Mouse (Mus musculus): ENCODE results near the gene L3mbtl1. TPM values are rescaled to one million over a fixed set of nuclear protein-coding genes. Genes with fewer than 3 reads are reported as not detected.

Gene L3mbtl1
- polyA plus RNA-seq, 1 experiment, result not detected

DNA sequence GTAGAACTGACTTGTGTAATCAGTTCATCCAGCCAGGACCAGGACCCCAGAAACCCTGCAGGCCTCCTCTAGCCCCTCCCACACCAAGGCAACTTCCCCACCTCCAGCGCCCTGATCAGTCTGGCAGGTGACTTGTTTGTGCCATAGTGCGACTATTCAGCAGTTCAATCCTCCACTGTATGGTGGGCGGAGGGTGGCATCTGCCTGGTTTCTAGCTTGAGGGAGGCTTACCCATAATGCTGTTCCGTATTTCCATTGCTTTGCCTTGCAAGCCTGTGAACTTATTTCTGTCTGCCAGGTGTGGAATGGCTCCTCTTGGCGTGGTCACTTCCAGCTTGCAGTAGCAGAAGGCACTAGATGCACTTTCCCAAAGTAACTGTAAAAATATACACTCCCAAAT, 20.4 kb upstream of the L3mbtl1 start:
- Histone ChIP-seq H3K4me3 (no peak overlapping the region), H3K4me2 (ENCODE audit: low read depth) (no peak overlapping the region), H3ac (ENCODE audit: control insufficient read depth, insufficient read length) (no peak overlapping the region), H3K27me3 (ENCODE audit: control insufficient read depth, insufficient read depth, insufficient read length) (peaks cover 37% of the 10 kb centered on the region), H3K79me2 (ENCODE audit: control insufficient read depth, insufficient read depth) (no peaks in the 10 kb centered on the region), H3K36me3 (ENCODE audit: control insufficient read depth, insufficient read depth) (no peaks in the 10 kb centered on the region)
- TF ChIP-seq MYOG (IDR thresholded peaks at IDR 0.05; ENCODE audit: control insufficient read depth in 1 of 3, insufficient read depth in 1 of 3, insufficient read length in 2 of 3, low read depth in 2 of 3) (no peak), SRF (IDR thresholded peaks at IDR 0.05; ENCODE audit: control insufficient read depth, insufficient read length, low read depth) (no peak), E2F4 (IDR thresholded peaks at IDR 0.05; ENCODE audit: insufficient read depth) (no peak)

GRCm38 (mm10) chr2:162924126-162924525, 19.1 kb upstream of the L3mbtl1 start:
- H3K79me2 ChIP-seq (ENCODE audit: control insufficient read depth, insufficient read depth), result no peaks in the 10 kb centered on the region
- peaks cover 24% of the 10 kb centered on the region for H3K27me3 ChIP-seq (ENCODE audit: control insufficient read depth, insufficient read depth, insufficient read length)
- no peak overlapping the region for H3K4me3 ChIP-seq
- H3K36me3 ChIP-seq (ENCODE audit: control insufficient read depth, insufficient read depth), result no peaks in the 10 kb centered on the region
- no peak for TF ChIP-seq E2F4 (IDR thresholded peaks at IDR 0.05; ENCODE audit: insufficient read depth)
- no peak for TF ChIP-seq POLR2A (IDR thresholded peaks at IDR 0.05; ENCODE audit: insufficient read length, low read depth)
- TF ChIP-seq SRF (IDR thresholded peaks at IDR 0.05; ENCODE audit: control insufficient read depth, insufficient read length, low read depth), result no peak
- no peak for TF ChIP-seq POLR2AphosphoS2 (IDR thresholded peaks at IDR 0.05; ENCODE audit: insufficient read length, low read depth)
- TF ChIP-seq MYOG (IDR thresholded peaks at IDR 0.05; ENCODE audit: control insufficient read depth in 1 of 3, insufficient read depth in 1 of 3, insufficient read length in 2 of 3, low read depth in 2 of 3), result no peak
- TF ChIP-seq MAX (IDR thresholded peaks at IDR 0.05; ENCODE audit: low read depth), result no peak
- no peak for TF ChIP-seq TCF12 (IDR thresholded peaks at IDR 0.05; ENCODE audit: insufficient read depth, poor library complexity, severe bottlenecking)
- TF ChIP-seq USF1 (IDR thresholded peaks at IDR 0.05; ENCODE audit: low read depth), result no peak
- no peak for TF ChIP-seq CEBPB (IDR thresholded peaks at IDR 0.05; ENCODE audit: insufficient read depth, poor library complexity, severe bottlenecking)
- no peak for TF ChIP-seq REST (IDR thresholded peaks at IDR 0.05; ENCODE audit: insufficient read depth, insufficient read length)
- no peak for TF ChIP-seq MYOD1 (IDR thresholded peaks at IDR 0.05; ENCODE audit: control insufficient read depth in 1 of 3, insufficient read length in 2 of 3, low read depth in 2 of 3)
- TF ChIP-seq TCF3 (IDR thresholded peaks at IDR 0.05; ENCODE audit: insufficient read length, low read depth), result no peak
- H3ac ChIP-seq (ENCODE audit: control insufficient read depth, insufficient read length), result no peak overlapping the region
- H3K4me2 ChIP-seq (ENCODE audit: low read depth), result no peak overlapping the region

- H3K27me3 ChIP-seq (ENCODE audit: control insufficient read depth, insufficient read depth, insufficient read length), result peaks cover 6% of the 10 kb centered on the region
- peaks cover 17% of the 10 kb centered on the region for H3K79me2 ChIP-seq (ENCODE audit: control insufficient read depth, insufficient read depth)
- peaks cover 6% of the 10 kb centered on the region for H3K36me3 ChIP-seq (ENCODE audit: control insufficient read depth, insufficient read depth)
- TF ChIP-seq MYOD1 (IDR thresholded peaks at IDR 0.05; ENCODE audit: control insufficient read depth in 1 of 3, insufficient read length in 2 of 3, low read depth in 2 of 3) (no peak), TCF3 (IDR thresholded peaks at IDR 0.05; ENCODE audit: insufficient read length, low read depth) (no peak), TCF12 (IDR thresholded peaks at IDR 0.05; ENCODE audit: insufficient read depth, poor library complexity, severe bottlenecking) (no peak), REST (IDR thresholded peaks at IDR 0.05; ENCODE audit: insufficient read depth, insufficient read length) (no peak), MAX (IDR thresholded peaks at IDR 0.05; ENCODE audit: low read depth) (no peak), POLR2AphosphoS2 (IDR thresholded peaks at IDR 0.05; ENCODE audit: insufficient read length, low read depth) (no peak), E2F4 (IDR thresholded peaks at IDR 0.05; ENCODE audit: insufficient read depth) (no peak), MYOG (IDR thresholded peaks at IDR 0.05; ENCODE audit: control insufficient read depth in 1 of 3, insufficient read depth in 1 of 3, insufficient read length in 2 of 3, low read depth in 2 of 3) (no peak), POLR2A (IDR thresholded peaks at IDR 0.05; ENCODE audit: insufficient read length, low read depth) (no peak), SRF (IDR thresholded peaks at IDR 0.05; ENCODE audit: control insufficient read depth, insufficient read length, low read depth) (no peak), USF1 (IDR thresholded peaks at IDR 0.05; ENCODE audit: low read depth) (no peak), CEBPB (IDR thresholded peaks at IDR 0.05; ENCODE audit: insufficient read depth, poor library complexity, severe bottlenecking) (no peak)
- H3ac ChIP-seq (ENCODE audit: control insufficient read depth, insufficient read length), result no peak overlapping the region
- H3K4me2 ChIP-seq (ENCODE audit: low read depth), result no peak overlapping the region
- no peak overlapping the region for H3K4me3 ChIP-seq
Measured at GRCm38 (mm10) chr2:162927918-162928585, 15.2 kb upstream of the L3mbtl1 start.

- TF ChIP-seq MAX (IDR thresholded peaks at IDR 0.05; ENCODE audit: low read depth), result no peak
- Histone ChIP-seq H3K4me2 (ENCODE audit: low read depth) (no peak overlapping the region), H3K4me3 (no peak overlapping the region), H3K79me2 (ENCODE audit: control insufficient read depth, insufficient read depth) (peaks cover 24% of the 10 kb centered on the region), H3ac (ENCODE audit: control insufficient read depth, insufficient read length) (no peak overlapping the region), H3K36me3 (ENCODE audit: control insufficient read depth, insufficient read depth) (peaks cover 22% of the 10 kb centered on the region), H3K27me3 (ENCODE audit: control insufficient read depth, insufficient read depth, insufficient read length) (no peaks in the 10 kb centered on the region)
Measured at GRCm38 (mm10) chr2:162929704-162930103, 13.6 kb upstream of the L3mbtl1 start.

GRCm38 (mm10) chr2:162930516-162931122, 12.7 kb upstream of the L3mbtl1 start:
- Histone ChIP-seq H3K36me3 (ENCODE audit: control insufficient read depth, insufficient read depth) (peaks cover 31% of the 10 kb centered on the region), H3K79me2 (ENCODE audit: control insufficient read depth, insufficient read depth) (peaks cover 24% of the 10 kb centered on the region), H3ac (ENCODE audit: control insufficient read depth, insufficient read length) (peak overlapping the region; percentile 89), H3K27me3 (ENCODE audit: control insufficient read depth, insufficient read depth, insufficient read length) (no peaks in the 10 kb centered on the region), H3K4me3 (peak overlapping the region; percentile 75), H3K4me2 (ENCODE audit: low read depth) (peak overlapping the region; percentile 100)
- no peak for TF ChIP-seq MYOG (IDR thresholded peaks at IDR 0.05; ENCODE audit: control insufficient read depth in 1 of 3, insufficient read depth in 1 of 3, insufficient read length in 2 of 3, low read depth in 2 of 3)
- no peak for TF ChIP-seq CEBPB (IDR thresholded peaks at IDR 0.05; ENCODE audit: insufficient read depth, poor library complexity, severe bottlenecking)
- no peak for TF ChIP-seq POLR2AphosphoS2 (IDR thresholded peaks at IDR 0.05; ENCODE audit: insufficient read length, low read depth)
- no peak for TF ChIP-seq E2F4 (IDR thresholded peaks at IDR 0.05; ENCODE audit: insufficient read depth)
- TF ChIP-seq SRF (IDR thresholded peaks at IDR 0.05; ENCODE audit: control insufficient read depth, insufficient read length, low read depth), result no peak
- TF ChIP-seq TCF3 (IDR thresholded peaks at IDR 0.05; ENCODE audit: insufficient read length, low read depth), result no peak
- no peak for TF ChIP-seq POLR2A (IDR thresholded peaks at IDR 0.05; ENCODE audit: insufficient read length, low read depth)
- TF ChIP-seq REST (IDR thresholded peaks at IDR 0.05; ENCODE audit: insufficient read depth, insufficient read length), result no peak
- no peak for TF ChIP-seq TCF12 (IDR thresholded peaks at IDR 0.05; ENCODE audit: insufficient read depth, poor library complexity, severe bottlenecking)
- no peak for TF ChIP-seq USF1 (IDR thresholded peaks at IDR 0.05; ENCODE audit: low read depth)
- no peak for TF ChIP-seq MYOD1 (IDR thresholded peaks at IDR 0.05; ENCODE audit: control insufficient read depth in 1 of 3, insufficient read length in 2 of 3, low read depth in 2 of 3)
- no peak for TF ChIP-seq MAX (IDR thresholded peaks at IDR 0.05; ENCODE audit: low read depth)

Data from myocyte (in vitro differentiated cells).